8 mouse cellular contexts compared by ENCODE assay signal in genomic region chr13:48513003-48513929, GRCm38 (mm10). TPM values are rescaled to one million over a fixed set of nuclear protein-coding genes. Genes with fewer than 3 reads are reported as not detected.
DNase-seq lines count a peak whose midpoint lies in the region; ATAC-seq and TF ChIP-seq lines count a peak whose summit lies in the region.

Gene Zfp169 (minus strand): TSS chr13:48513451.
Gene A830005F24Rik (plus strand): TSS chr13:48513570.

- H3K27ac ChIP-seq in heart, embryonic 12.5 days (ENCODE audit: poor library complexity, severe bottlenecking), result no peak within 1 kb of the TSS
- no peak within 1 kb of the TSS for H3K27ac ChIP-seq in kidney, postnatal 0 days
- H3K27ac ChIP-seq in liver, embryonic 11.5 days (ENCODE audit: low read depth, low read length), result no peak within 1 kb of the TSS
- H3K27ac ChIP-seq in stomach, embryonic 14.5 days (ENCODE audit: low read length), result no peak within 1 kb of the TSS

- DNase-seq in brain, adult 2 months (ENCODE audit: low read depth, low spot score), result peak; percentile 98
- DNase-seq in kidney, postnatal 0 days (ENCODE audit: low spot score), result peak; percentile 90
- DNase-seq in liver, embryonic 11.5 days (ENCODE audit: low spot score), result peak; percentile 79
- peak; percentile 94 for DNase-seq in naive thymus-derived CD4-positive, alpha-beta T cell, adult 2 months (ENCODE audit: low read depth)

- no peak for TF ChIP-seq CTCF in C2C12 (IDR thresholded peaks at IDR 0.05; ENCODE audit: control insufficient read depth, insufficient read depth, insufficient read length)
- no peak for TF ChIP-seq CTCF in kidney, postnatal 0 days (IDR thresholded peaks at IDR 0.05; ENCODE audit: low read depth)

- H3K36me3 ChIP-seq in C2C12 (ENCODE audit: control insufficient read depth, insufficient read depth), result no peaks in the 10 kb centered on the region
- H3K36me3 ChIP-seq in heart, embryonic 12.5 days, result no peaks in the 10 kb centered on the region
- H3K36me3 ChIP-seq in kidney, postnatal 0 days (ENCODE audit: insufficient read depth, low read length), result no peaks in the 10 kb centered on the region
- no peaks in the 10 kb centered on the region for H3K36me3 ChIP-seq in liver, embryonic 11.5 days (ENCODE audit: control insufficient read depth, insufficient read depth, low read length)
- no peaks in the 10 kb centered on the region for H3K36me3 ChIP-seq in stomach, embryonic 14.5 days (ENCODE audit: control insufficient read depth, insufficient read depth, low read length)

- H3K4me3 ChIP-seq in C2C12 (ENCODE audit: insufficient read depth, poor library complexity, severe bottlenecking), result peak within 1 kb of the TSS; percentile 54
- H3K4me3 ChIP-seq in heart, embryonic 12.5 days, result peak within 1 kb of the TSS; percentile 95
- peak within 1 kb of the TSS; percentile 80 for H3K4me3 ChIP-seq in kidney, postnatal 0 days (replicated peaks; ENCODE audit: low read depth, low read length)
- H3K4me3 ChIP-seq in liver, embryonic 11.5 days (ENCODE audit: low read depth, low read length), result peak within 1 kb of the TSS; percentile 89
- H3K4me3 ChIP-seq in stomach, embryonic 14.5 days (ENCODE audit: low read depth, low read length), result peak within 1 kb of the TSS; percentile 73

- H3ac ChIP-seq in C2C12 (ENCODE audit: control insufficient read depth, insufficient read length, low read depth), result peak within 1 kb of the TSS; percentile 27

- peaks cover 1% of the 10 kb centered on the region for H3K79me3 ChIP-seq in C2C12 (ENCODE audit: low read depth)

- H3K9ac ChIP-seq in heart, embryonic 12.5 days, result peak within 1 kb of the TSS; percentile 91
- H3K9ac ChIP-seq in kidney, postnatal 0 days (ENCODE audit: low read depth, low read length), result peak within 1 kb of the TSS; percentile 66
- H3K9ac ChIP-seq in liver, embryonic 11.5 days (ENCODE audit: low read depth, low read length), result peak within 1 kb of the TSS; percentile 84
- H3K9ac ChIP-seq in stomach, embryonic 14.5 days (replicated peaks; ENCODE audit: low read depth, low read length), result peak within 1 kb of the TSS; percentile 71

- H3K4me2 ChIP-seq in heart, embryonic 12.5 days, result peak within 1 kb of the TSS; percentile 91
- peak within 1 kb of the TSS; percentile 83 for H3K4me2 ChIP-seq in kidney, postnatal 0 days (ENCODE audit: low read length)
- peak within 1 kb of the TSS; percentile 90 for H3K4me2 ChIP-seq in liver, embryonic 11.5 days
- peak within 1 kb of the TSS; percentile 82 for H3K4me2 ChIP-seq in stomach, embryonic 14.5 days (replicated peaks; ENCODE audit: low read depth, low read length)

- no peaks in the 10 kb centered on the region for H3K27me3 ChIP-seq in C2C12 (ENCODE audit: control insufficient read depth, insufficient read depth, insufficient read length)
- no peaks in the 10 kb centered on the region for H3K27me3 ChIP-seq in heart, embryonic 12.5 days (replicated peaks)
- H3K27me3 ChIP-seq in kidney, postnatal 0 days (ENCODE audit: insufficient read depth, low read length), result no peaks in the 10 kb centered on the region
- H3K27me3 ChIP-seq in liver, embryonic 11.5 days (replicated peaks; ENCODE audit: control insufficient read depth, insufficient read depth, low read length), result no peaks in the 10 kb centered on the region
- no peaks in the 10 kb centered on the region for H3K27me3 ChIP-seq in stomach, embryonic 14.5 days (ENCODE audit: control insufficient read depth, insufficient read depth, low read length)

- peaks cover 6% of the 10 kb centered on the region for H3K4me1 ChIP-seq in heart, embryonic 12.5 days (replicated peaks)
- 0 out of 2 replicates have a peak, but pooled peaks cover 4% of the 10 kb centered on the region for H3K4me1 ChIP-seq in kidney, postnatal 0 days (replicated peaks; ENCODE audit: insufficient read depth, low read length)
- H3K4me1 ChIP-seq in liver, embryonic 11.5 days (replicated peaks; ENCODE audit: control insufficient read depth, insufficient read depth, low read length), result peaks cover 7% of the 10 kb centered on the region
- H3K4me1 ChIP-seq in stomach, embryonic 14.5 days (ENCODE audit: control insufficient read depth, insufficient read depth, low read length), result peaks cover 4% of the 10 kb centered on the region; the same call in 1 of the 2 replicates

- peaks cover 12% of the 10 kb centered on the region for H3K79me2 ChIP-seq in C2C12 (ENCODE audit: control insufficient read depth, insufficient read depth)

- no peaks in the 10 kb centered on the region for H3K9me3 ChIP-seq in heart, embryonic 12.5 days (replicated peaks)
- H3K9me3 ChIP-seq in kidney, postnatal 0 days (replicated peaks; ENCODE audit: low read length), result no peaks in the 10 kb centered on the region
- no peaks in the 10 kb centered on the region for H3K9me3 ChIP-seq in liver, embryonic 11.5 days (ENCODE audit: control insufficient read depth, low read length)
- no peaks in the 10 kb centered on the region for H3K9me3 ChIP-seq in stomach, embryonic 14.5 days (ENCODE audit: control insufficient read depth, low read depth, low read length)

- WGBS in heart, embryonic 12.5 days, result 2% methylated on average over 34 of the region's 34 CpGs
- under 1% methylated on average over 34 of the region's 34 CpGs for whole genome bisulfite sequencing in kidney, postnatal 0 days
- 3% methylated on average over 34 of the region's 34 CpGs for WGBS in liver, embryonic 11.5 days
- 1% methylated on average over 34 of the region's 34 CpGs for WGBS in stomach, embryonic 14.5 days

- peak; percentile 85 for ATAC-seq in erythroblast, adult 5-6 weeks (replicated peaks; ENCODE audit: low FRiP score, poor library complexity, severe bottlenecking)
- peak; percentile 96 for ATAC-seq in heart, embryonic 12.5 days (ENCODE audit: insufficient number of reproducible peaks, low FRiP score)
- peak; percentile 94 for ATAC-seq in kidney, postnatal 0 days (replicated peaks; ENCODE audit: low FRiP score, low read depth)
- ATAC-seq in liver, embryonic 11.5 days (replicated peaks; ENCODE audit: low FRiP score), result peak; percentile 99
- ATAC-seq in stomach, embryonic 14.5 days (ENCODE audit: insufficient number of reproducible peaks, insufficient read depth, low FRiP score, low read depth), result peak; percentile 97

TF ChIP-seq in C2C12, 6 proteins besides CTCF, POLR2A, EP300 and RAD21:
- TF ChIP-seq MAX (IDR thresholded peaks at IDR 0.05) (peak; percentile 54), MYOG (IDR thresholded peaks at IDR 0.05; ENCODE audit: control insufficient read depth, extremely low read depth, insufficient read length) (no peak), MYOD1 (IDR thresholded peaks at IDR 0.05; ENCODE audit: control insufficient read depth, insufficient read length, low read depth) (no peak)

RNA-seq across cellular contexts. Expression of gene Zfp169, which starts in this region (rescaled TPM):
- polyA plus RNA-seq in C2C12 (2012; fragmentation: generic; extraction: Trizol), result 1.8 TPM
- 0.63 and 4.8 TPM in 2 replicates for total RNA-seq in erythroblast, adult 5-6 weeks (2015; ENCODE audit: low replicate concordance)
- total RNA-seq in erythroblast, adult 5-6 weeks (2017; ENCODE audit: low replicate concordance), result 0.98 and 2.9 TPM in 2 replicates
- 3.8 and 4.1 TPM in 2 replicates for polyA plus RNA-seq in heart, embryonic 12.5 days (2016; fragmentation: Nextera tagmentation; extraction: Ambion mirVana)
- 2.2 TPM in 2 replicates for polyA plus RNA-seq in kidney, postnatal 0 days (2015; fragmentation: Nextera tagmentation; extraction: Ambion mirVana)
- 2.9 and 3.4 TPM in 2 replicates for polyA plus RNA-seq in liver, embryonic 11.5 days (2014; fragmentation: Nextera tagmentation; extraction: Ambion mirVana)
- polyA plus RNA-seq in stomach, embryonic 14.5 days (2014; fragmentation: Nextera tagmentation; extraction: Ambion mirVana), result 5.0 and 6.7 TPM in 2 replicates

RNA-seq across cellular contexts. Expression of gene A830005F24Rik, which starts in this region (rescaled TPM):
- polyA plus RNA-seq in C2C12 (2012; fragmentation: generic; extraction: Trizol), result 0.33 TPM
- total RNA-seq in erythroblast, adult 5-6 weeks (2015; ENCODE audit: low replicate concordance), result 1.9 TPM in 1 of 2 replicates, not detected in the other
- not detected in 2 replicates for total RNA-seq in erythroblast, adult 5-6 weeks (2017; ENCODE audit: low replicate concordance)
- polyA plus RNA-seq in heart, embryonic 12.5 days (2016; fragmentation: Nextera tagmentation; extraction: Ambion mirVana), result 0.75 and 0.76 TPM in 2 replicates
- 0.64 and 1.1 TPM in 2 replicates for polyA plus RNA-seq in kidney, postnatal 0 days (2015; fragmentation: Nextera tagmentation; extraction: Ambion mirVana)
- polyA plus RNA-seq in liver, embryonic 11.5 days (2014; fragmentation: Nextera tagmentation; extraction: Ambion mirVana), result 1.2 and 1.5 TPM in 2 replicates
- polyA plus RNA-seq in stomach, embryonic 14.5 days (2014; fragmentation: Nextera tagmentation; extraction: Ambion mirVana), result 1.0 and 1.6 TPM in 2 replicates
